Mouse (Mus musculus) megakaryocyte, embryonic 14.5 days (primary cell): ENCODE measurements around the gene Fgfr2.

Source experiments
- FLI1 ChIP-seq: IDR thresholded peaks from 2 replicates; pipeline ENCODE4 v1.6.1; 2012; ENCODE audit warnings: low read length, inconsistent platforms, mixed read lengths
- GATA1 ChIP-seq: IDR thresholded peaks from 3 replicates; pipeline ENCODE4 v1.6.1; 2012; ENCODE audit warnings: mixed read lengths, low read length, inconsistent platforms, borderline replicate concordance

DNA sequence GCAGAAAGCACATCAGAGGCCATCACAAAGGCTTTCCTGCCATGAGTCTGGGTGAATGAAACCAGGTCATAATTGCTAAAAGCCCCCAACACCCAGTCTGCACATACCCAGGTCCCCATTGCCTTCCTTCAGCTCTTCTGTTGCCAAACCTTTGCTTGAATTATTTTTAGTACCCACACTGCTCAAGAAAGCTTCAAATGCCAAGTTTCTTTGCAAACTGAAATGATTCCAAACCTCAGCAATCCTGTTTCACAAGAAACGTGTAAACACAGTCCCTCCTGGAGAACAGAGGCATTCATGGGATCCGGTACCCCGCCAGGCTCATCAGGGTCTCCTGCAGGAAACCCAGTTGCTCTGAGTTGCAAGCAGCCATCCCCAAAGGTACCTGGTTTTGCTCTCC, 1130.3 kb downstream of the Fgfr2 start:
- no peak for TF ChIP-seq FLI1
- no peak for TF ChIP-seq GATA1
